Mouse (Mus musculus) left cerebral cortex, postnatal 14 days (tissue): ENCODE data around the gene Fam19a4. TPM values are rescaled to one million over a fixed set of nuclear protein-coding genes. Genes with fewer than 3 reads are reported as not detected.

ENCODE experiments used
- DNase-seq, 2 experiments: peaks; one replicate each; pipeline ENCODE4 v3.0.0; 2021 to 2022; ENCODE audit warnings: low spot score in 2 of 2, mixed read lengths in 1 of 2
- intact Hi-C: fragments of 180-260 bp; cut with DNase I; formaldehyde crosslinking; loops from one replicate; pipeline ENCODE4 v1.15.1; 2025
- long read RNA-seq, 2 experiments: library from polyadenylated mRNA; stranded (forward); transcript quantifications; one replicate each; pipeline ENCODE4 v2.0.0; 2021
- total RNA-seq, 2 experiments: library from RNA; stranded (reverse); gene quantifications; 2 replicates each; pipeline ENCODE4 v1.2.3; 2021

Gene Fam19a4
- under 1 TPM; 0.44 to 0.47 TPM for total RNA-seq
- long read RNA-seq, experiment 1: 0 reads
- long read RNA-seq, experiment 2: 0 reads

DNA sequence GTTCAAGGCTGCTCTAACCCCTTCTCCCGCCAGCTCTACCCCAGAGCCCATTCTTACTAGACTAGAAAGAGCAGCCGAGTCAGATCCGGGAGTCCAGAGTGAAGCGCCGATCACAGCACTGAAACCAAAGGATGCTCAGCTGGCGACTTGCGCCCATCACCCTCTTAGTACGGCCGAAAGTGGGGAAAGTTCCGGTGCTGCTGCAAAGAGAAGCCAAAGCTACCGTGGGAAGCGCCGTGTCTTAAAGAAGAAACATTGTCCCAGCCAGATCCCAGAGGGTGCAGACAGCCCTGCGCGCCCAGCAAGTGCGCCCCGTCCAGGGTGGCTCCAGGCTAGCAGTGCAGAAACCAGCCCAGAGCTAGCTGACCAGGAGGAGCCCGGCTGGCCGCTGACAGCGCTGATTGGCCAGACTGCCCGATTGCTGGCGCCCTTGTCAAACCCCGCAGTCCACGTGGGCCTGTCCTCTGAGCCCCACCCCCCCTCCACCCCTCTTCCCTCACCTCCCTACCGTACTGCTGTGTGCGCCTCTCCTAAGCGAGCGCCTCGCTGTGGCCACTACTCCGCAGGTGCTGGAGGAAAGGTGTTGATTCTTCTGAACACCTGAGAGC is at the start of gene Fam19a4:
Gene Fam19a4, minus strand, starts transcription at position 340 of the 608 bp plus-strand sequence.
- intact Hi-C loops: no loop called here
- peak; percentile 6 for DNase-seq

DNA sequence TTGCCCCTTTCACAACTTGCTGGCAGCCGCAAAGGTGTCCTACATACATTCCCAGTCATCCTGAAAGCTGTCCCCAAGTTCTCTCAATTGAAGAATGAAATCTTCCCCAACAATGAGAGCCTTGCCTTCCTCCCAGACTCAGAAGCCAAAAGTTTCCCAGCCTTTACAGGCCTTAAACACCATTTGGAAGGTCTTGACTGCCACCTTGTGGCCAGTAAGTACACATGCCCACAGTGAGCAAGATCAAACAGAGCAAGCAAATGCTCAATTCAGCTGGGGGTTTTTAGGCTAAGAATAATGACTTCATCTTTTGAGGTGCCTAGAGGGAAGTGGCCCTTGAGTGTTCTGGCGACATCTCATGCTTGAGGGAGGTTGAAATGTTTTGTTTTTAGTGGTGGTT is 46.6 kb upstream of the Fam19a4 start:
- intact Hi-C loops: loop anchor here (5.0 kb wide), 2 partner anchors 79 to 99 kb away; no protein-coding TSS in a partner anchor
- peak; percentile 71 to 79 for DNase-seq

DNA sequence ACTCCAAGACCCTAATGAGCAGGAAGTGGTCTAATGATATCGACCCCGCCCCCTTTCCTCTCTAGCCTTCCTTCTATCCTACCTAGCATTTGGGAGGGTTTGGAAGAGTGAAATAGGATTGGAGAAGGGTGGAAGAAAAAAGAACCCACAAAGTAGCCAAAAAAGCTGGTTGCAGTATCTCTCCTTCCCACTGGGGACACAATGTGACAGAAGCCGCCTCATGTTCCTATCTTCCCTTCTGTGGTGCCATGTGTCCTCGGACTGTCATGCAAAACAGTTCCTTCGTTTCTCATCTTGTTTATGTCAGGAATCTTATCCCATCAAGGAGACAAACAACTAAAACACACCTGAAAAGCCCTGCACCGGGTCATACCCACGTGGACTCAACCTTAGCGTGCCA is 45.9 kb upstream of the Fam19a4 start:
- DNase-seq: peak in 1 of 2 experiments; percentile 20
- intact Hi-C loops: loop anchor here (5.0 kb wide), 2 partner anchors 79 to 99 kb away; no protein-coding TSS in a partner anchor

DNA sequence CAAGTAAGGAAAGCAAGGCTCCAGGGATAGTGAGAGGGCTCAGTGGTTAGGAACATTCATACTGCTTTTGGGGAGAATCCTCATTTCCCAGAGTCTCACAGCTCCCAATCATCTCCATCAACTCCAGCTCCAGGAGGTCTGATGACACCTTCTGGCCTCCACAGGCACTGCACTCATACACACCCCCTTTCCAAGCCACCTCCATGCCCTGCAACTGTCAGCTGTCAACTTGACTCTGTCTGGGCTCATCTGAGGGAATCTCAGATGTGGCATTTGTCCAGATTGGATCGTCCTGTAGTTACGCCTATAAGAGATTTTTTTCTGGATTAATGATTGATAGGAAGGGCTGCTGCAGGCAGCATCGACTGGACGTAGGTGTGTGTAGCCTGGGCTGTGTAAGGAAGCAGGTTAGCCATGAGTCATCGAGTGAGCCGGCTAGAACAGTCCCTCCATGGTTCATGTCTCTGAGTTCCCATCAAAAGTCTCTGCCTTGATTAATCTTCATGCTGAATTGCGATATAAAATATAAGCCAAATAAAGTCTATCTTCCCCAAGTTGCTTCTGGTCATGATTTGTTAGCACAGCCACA is 44.1 kb upstream of the Fam19a4 start:
- intact Hi-C loops: no loop called here
- no peak for DNase-seq

DNA sequence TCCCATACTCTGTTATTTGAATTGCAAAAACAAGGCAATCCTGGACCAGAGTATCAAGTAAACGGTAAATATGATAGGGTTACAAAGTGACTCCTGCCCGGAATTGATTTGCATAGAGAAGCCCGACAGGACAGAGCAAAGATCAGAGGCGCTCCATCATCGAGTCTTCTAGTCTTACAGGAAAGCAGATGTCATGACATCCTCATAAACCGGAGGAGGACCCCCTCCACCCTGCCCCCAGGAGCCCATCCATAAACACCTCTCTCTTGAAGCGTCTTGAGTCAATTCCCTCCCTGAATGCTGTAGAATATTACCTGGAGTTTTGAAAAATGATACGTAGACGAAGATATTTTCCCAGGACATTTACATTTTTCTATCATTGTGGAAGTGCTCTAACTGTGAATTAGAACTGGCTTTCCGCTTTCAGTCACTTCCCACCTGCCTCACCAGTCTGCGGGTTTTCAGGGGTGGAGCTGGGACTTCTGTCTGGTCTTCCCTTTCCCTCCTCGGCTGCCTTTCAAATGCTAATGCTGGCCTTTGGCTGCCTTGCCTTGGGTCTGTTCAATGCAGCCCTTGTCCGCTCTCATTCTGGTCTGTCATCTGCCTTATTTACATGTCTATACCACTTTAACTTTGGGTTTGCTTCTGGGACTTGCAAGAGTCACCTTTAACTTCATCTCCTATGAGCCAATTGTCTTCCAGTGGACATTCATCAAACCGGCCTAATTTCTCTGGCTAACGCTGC is 41.9 kb upstream of the Fam19a4 start:
- intact Hi-C loops: no loop called here
- no peak for DNase-seq

DNA sequence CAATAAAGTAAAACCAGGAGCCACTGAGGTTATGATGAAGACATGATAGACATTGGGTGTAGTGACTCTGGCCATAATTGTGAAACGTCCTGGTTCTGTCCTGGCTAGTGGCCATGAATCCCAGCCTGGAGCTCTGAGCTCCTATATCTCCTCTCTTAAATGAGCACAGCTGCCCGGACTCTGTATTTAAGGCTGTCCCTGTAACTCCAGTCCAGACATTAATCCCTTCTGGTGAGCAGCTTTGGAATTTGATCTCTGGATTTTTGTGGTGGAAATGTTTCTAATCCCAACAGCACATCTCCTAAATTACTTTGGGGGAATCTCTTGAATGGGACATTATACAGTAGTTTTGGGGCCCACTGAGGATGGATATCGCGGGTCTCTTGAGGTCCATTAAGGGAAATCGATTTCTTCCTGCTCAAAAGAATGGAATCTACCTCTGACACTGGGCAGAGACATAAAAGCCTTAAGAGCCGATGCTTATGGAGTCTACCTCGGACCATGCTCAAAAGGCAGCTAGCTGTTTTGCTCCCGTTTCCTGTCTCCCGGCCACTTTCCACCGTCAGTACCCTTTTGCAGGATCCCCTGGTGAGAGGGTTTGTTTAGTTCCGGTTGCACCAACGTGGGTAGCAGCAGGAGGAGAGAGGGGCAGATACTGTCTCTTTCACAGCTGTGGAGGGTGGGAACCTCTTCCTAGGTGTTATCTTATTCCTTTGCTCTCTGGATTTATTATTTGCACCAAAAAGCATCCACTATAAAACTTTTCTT is 41.2 kb upstream of the Fam19a4 start:
- intact Hi-C loops: no loop called here

DNA sequence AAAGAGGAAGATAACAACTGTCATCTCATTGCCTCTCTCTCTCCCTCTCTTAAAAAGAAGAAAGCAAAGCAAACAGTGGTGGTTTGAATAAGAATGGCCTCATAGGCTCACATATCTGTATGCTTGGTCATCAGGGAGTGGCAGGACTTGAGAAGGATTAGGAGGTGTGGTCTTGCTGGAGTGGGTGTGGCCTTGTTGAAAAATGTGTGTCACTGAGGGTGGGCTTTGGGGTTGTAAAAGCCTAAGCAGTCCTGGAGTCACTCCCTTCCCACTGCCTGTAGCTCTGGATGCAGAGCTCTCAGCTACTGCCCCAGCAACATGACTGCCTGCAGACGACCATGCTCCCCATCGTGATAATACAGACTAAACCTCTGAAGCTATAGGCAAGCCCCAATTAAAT is 22.1 kb upstream of the Fam19a4 start:
- DNase-seq: no peak

More for the DNA sequence above, 41.2 kb upstream of the Fam19a4 start:
- no peak for DNase-seq

DNA sequence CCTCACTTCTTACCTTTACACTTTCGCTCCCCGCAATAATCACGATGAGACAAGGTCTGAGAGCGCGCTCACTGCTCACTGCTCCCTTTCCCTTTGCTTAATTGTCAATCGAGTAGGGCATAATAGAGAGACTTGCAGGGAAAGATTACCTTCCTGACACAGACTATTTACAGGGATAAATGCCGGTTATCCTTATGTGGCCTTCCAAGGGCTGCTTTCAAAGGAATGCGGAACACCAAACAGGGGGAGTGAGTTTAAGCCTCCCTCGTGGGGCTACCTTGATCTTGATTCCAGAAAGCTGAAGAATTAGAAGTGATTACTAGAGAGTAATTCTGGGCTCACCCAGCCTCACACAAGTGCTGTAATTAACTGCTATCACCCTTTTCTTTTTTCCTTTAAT is 19.8 kb upstream of the Fam19a4 start:
- intact Hi-C loops: no loop called here
- no peak for DNase-seq

More for the DNA sequence above, 22.1 kb upstream of the Fam19a4 start:
- intact Hi-C loops: no loop called here

DNA sequence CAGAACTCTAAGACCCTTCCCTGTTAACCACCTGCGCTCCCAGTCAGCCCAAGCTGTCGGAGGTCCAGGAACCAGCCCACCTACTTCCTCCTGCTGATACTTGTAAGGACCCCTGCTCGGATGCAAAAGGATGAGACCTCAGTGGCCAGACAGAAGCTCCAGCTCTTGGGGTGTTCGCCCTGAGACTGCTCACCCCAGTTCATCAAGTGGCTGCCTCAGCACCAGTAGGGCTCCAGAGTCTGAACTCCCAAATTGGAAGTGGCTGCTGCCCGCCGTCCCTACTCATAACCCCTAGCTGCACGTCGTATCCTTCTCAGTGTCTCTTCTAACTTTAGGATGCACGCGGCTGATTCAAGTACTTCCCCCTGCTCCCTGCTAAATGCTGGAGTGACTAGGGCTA is 614 bp downstream of the Fam19a4 start:
- DNase-seq: no peak
- intact Hi-C loops: no loop called here

DNA sequence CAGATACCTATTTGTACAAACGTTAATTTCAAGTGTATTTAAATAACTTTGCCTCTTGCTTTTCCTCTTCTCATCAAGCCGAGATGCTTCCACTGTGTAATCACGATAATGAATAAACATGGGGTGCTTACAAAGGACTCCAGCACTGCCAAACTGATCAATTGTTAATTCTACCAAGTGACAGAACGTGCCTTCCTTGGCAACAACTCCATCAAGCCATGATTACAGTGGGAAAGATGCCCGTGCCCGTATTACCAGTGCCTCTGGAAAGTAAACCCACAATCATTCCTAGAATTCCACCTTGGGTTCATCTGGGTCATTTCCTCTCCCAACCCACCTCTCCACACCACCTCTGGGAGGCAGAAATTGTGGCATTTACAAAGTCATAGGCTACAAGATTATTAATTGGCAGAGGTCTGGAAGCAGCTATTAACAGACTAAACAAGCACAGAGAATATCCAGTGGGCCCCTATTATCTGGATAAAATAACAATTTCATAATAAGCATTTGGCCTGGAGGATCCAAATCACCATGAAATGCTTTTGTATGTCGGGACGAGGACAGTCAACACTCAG is 7.9 kb downstream of the Fam19a4 start:
- intact Hi-C loops: no loop called here
- no peak for DNase-seq

DNA sequence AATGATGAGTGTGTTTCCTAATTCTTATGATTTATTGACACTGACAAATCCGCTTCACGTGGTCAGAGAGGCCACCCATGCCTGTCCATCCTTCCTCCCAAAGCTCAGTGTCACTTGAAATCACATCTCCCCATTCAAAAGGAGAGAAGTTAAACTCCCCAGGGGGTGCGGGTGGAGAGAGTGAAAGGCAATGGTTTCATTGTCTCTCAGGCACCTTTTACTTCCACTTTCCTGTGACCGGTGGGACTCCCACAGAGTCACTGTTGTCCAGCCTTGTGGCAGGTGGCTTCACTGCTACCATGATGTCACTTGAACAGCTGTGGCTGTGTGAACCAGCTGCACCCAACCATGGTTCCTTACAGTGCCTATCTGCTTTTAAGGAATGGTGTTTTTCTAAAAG is 11.8 kb downstream of the Fam19a4 start:
- intact Hi-C loops: no loop called here
- no peak for DNase-seq

DNA sequence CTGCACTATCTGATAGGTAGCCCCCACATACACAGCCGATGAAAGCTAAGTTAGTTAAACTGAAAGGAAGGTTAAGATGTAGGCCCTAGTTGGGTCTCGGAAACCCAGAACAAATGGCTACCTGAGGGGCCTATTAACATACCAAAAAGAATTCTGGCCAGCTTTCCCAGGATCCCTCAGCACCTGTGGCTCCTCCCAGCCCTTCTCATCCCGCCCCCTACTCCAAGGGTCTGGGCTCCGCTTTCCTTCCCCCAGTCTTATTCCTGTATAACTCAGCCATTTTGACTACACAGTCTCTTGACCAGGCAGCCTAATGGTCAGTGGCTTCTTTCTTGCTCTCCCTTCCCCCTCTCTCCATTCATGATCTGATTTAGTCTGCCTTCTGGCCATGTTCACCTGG is 13.7 kb downstream of the Fam19a4 start:
- DNase-seq: no peak
- intact Hi-C loops: no loop called here

DNA sequence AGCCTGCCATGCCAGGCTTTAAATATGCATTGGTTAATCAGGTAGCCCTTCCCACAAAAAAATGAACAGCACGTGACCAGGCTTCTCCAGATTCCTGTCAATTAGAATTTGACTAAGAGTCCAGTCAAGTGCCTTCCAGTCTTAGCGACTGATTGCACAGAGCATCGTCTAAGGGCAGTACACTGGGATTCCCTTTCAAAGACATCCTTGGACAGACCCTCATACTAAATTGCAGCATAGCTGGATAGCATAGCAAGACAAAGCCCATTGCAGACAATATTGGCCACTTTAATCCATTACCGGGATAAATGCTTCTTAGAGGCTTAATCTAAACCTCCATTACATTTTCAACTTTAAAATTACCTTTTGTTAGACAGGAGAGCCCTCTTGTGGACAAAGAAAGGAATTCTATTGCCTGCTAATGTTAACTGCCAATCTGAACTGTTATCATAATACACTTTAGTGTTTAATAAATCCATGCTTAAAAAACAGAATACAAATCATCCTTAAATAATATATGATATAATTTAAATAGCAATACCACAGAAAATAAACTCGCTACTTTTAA is 33.0 kb downstream of the Fam19a4 start:
- intact Hi-C loops: loop anchor here (5.0 to 10.0 kb wide), 2 partner anchors 80 to 1932 kb away; no protein-coding TSS in a partner anchor
- peak; percentile 11 to 32 for DNase-seq

DNA sequence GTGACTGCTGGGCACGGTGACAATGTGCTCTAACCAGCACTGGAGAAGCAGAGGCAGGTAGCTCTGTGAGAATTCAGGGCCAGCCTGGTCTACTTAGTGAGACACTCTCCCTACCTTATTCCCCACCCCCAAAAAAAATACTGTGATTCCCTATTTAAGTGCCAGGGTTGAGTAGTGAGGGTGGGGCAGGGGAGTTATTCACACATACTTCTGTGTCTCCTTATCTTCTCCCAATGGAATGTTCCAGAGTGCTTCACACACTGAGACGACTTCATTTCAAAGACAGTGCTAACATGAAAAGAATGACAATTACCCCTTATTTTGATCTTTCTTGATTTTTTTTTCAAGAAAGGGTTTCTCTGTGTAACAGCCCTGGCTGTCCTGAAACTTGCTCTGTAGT is 40.9 kb downstream of the Fam19a4 start:
- intact Hi-C loops: no loop called here
- DNase-seq: no peak

DNA sequence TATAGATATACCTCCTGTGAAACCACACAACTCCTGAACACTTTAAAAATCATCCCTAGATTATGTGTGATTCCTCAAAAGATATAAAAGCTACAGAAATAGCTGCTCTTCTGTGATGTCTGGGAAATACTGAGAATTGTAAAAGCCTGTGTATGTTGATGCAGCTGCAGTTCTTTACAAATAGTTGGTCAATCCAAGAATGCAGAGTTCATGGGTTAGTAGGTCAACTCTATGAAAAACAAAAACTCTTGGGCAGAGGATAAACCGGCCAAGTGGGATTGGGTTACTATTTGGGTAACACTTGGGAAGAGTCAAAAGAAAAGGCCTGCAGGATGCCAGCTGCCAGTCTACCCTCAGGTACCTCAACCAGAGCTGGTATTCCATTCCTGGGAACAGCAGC is 43.5 kb downstream of the Fam19a4 start:
- intact Hi-C loops: no loop called here
- no peak for DNase-seq

DNA sequence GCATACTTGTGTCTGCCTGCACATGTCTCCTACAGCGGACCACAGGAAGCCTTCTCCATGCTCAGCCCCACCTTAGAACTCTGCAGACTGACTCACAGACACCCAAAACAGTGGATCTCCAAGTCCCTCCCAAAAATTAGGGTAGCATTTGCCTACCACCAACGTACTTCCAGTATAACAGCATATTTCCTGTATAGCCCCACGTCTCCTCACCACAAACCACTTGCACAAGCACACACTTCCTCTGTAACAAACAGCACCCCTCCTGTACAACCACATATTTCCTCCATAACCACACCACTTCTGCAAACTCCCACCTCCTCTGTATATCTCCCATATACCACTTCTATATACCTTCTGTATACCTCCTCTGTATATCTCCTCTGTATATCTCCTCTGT is 44.2 kb downstream of the Fam19a4 start:
- intact Hi-C loops: no loop called here
- DNase-seq: no peak

DNA sequence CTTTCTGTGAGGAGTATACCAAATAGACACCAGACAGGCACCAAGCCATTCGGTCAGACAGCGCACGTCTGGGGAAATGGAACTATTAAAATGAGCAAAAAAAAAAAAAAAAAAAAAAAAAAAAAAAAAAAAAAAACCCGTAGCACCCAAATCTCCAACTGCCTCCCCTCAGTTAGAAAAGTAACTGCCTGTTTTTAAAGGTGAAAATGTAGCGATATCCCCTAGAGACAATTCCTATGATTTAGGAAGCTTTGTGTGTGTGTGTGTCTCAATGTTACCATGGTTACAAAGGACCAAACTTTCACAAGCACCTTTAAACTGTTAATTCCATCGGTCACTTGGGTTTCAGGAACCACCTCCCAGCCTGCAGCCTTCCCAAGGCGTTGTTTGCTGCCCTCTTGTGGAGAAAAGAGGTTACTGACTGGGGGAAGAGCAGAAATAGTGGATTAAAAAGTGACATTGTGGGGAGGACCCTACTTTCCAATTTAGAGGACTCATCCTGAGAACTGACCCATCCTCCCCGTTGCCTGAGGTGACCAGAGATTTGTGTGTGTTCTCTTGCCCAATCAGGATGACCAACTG is 53.6 kb downstream of the Fam19a4 start:
- intact Hi-C loops: loop anchor here (5.0 to 10.0 kb wide), 6 partner anchors 101 to 1949 kb away; partner anchors contain the start of genes Fam19a1 and Suclg2

DNA sequence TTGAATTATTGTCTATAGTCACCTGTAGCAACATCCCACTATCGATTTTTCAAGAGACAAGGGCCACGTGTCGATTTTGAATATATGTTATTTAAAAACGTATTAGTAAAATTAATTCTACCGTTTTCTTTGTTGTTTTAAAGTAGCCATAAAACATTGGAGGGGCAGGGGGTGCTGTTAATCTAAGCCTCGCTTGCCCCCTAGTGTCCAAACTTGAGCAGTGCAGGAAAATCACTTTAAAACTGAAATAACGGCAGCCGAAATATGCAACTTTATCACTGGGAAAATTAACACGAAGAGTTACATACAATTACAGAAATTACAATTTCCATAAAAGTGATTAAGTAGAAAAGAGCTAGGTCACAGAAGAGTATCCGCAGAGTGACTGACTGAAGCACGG is 55.2 kb downstream of the Fam19a4 start:
- DNase-seq: peak; percentile 50 to 68
- intact Hi-C loops: loop anchor here (5.0 to 10.0 kb wide), 6 partner anchors 102 to 1948 kb away; partner anchors contain the start of genes Fam19a1 and Suclg2

More for the DNA sequence above, 53.6 kb downstream of the Fam19a4 start:
- DNase-seq: peak; percentile 46 to 77
